Mouse (Mus musculus): ENCODE measurements at regions not wholly inside any gene's neighbourhood (a gene's known extent, or its start where the extent isn't known, plus 50 kb on each side); places are given as distances from the start of the nearest gene placed in this dataset.
A peak's percentile ranks its signal among the peaks of the same experiment; 100 is the strongest.

DNA sequence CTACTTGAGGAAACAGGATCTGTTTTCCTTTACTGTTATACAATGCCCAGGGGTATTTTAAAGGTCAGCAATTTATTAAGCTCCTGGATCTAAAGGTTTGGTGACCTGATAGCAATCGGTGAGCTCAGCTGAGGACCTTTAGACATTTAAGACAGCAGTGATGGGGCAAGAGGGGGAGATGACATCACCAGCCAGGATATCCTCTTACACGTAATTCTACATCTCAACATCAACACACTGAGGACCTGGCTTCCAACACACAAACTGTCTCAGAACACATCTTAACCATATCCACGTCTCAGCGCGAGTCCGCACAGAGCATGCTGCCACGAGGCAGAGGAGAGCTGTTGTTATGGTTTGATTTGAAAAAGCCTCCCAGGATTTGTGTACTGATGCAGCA lies 69.2 kb downstream of the Nhlrc3 start:
- no peaks in the 10 kb centered on the region for H3K27me3 ChIP-seq
- H3K36me3 ChIP-seq, result no peaks in the 10 kb centered on the region
- no peak overlapping the region for H3K4me2 ChIP-seq
- H3K9me3 ChIP-seq, result no peaks in the 10 kb centered on the region
- no peak overlapping the region for H3K27ac ChIP-seq
- no peak overlapping the region for H3K9ac ChIP-seq
- ATAC-seq (ENCODE audit: insufficient number of reproducible peaks, low FRiP score, low TSS enrichment, low read depth), result no peak
- 50% methylated on average over 7 of the region's 7 CpGs for WGBS
- H3K4me1 ChIP-seq, result 0 out of 2 replicates have a peak, but pooled peaks cover 2% of the 10 kb centered on the region
- no peak overlapping the region for H3K4me3 ChIP-seq

DNA sequence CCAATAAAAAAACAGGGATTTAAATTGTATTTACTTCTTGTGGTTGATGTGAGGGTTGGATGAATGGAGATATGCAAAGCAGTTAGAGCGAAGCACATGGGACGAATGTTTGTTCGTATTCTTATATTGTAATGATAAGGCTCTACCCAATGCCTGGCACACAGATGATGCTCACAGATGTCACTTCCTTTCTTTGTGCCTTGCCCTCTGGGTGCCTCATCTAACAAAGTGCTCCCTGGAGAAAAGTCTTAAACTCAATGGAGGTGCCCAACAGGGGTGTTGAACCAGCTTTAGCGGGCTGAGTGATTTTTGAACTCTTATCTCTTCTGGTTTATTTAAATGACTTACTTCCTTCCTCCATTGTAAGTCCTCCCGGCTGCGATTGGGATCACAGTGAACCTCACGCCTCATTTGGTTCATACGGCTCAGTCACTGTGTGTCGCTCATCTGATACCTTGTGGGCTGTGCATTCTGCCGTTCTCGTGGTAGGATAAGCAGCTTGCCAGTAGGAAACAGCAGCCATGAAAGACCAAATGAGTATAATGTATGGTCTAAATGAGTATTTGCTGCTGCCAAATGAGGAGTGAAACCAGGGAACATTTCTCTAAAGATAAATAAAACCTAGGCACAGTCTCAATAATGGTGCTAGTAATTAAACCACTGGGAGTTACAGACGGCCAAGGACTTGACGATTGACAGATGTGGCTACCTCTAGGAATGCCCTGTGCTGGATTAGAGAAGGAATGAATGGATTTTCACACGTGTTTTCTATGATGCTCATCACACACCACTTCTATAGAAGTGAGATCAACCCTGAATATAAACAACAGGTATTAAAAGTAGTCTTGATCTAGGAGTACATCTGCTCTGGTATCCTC lies 81.2 kb downstream of the Nhlrc3 start:
- H3K36me3 ChIP-seq, result no peaks in the 10 kb centered on the region
- no peak for ATAC-seq (ENCODE audit: insufficient number of reproducible peaks, low FRiP score, low TSS enrichment, low read depth)
- H3K4me3 ChIP-seq, result no peak overlapping the region
- H3K4me2 ChIP-seq, result no peak overlapping the region
- no peak overlapping the region for H3K27ac ChIP-seq
- WGBS, result 50% methylated on average over 14 of the region's 14 CpGs
- H3K9ac ChIP-seq, result no peak overlapping the region
- no peaks in the 10 kb centered on the region for H3K27me3 ChIP-seq
- peaks cover 18% of the 10 kb centered on the region for H3K4me1 ChIP-seq
- H3K9me3 ChIP-seq, result no peaks in the 10 kb centered on the region

DNA sequence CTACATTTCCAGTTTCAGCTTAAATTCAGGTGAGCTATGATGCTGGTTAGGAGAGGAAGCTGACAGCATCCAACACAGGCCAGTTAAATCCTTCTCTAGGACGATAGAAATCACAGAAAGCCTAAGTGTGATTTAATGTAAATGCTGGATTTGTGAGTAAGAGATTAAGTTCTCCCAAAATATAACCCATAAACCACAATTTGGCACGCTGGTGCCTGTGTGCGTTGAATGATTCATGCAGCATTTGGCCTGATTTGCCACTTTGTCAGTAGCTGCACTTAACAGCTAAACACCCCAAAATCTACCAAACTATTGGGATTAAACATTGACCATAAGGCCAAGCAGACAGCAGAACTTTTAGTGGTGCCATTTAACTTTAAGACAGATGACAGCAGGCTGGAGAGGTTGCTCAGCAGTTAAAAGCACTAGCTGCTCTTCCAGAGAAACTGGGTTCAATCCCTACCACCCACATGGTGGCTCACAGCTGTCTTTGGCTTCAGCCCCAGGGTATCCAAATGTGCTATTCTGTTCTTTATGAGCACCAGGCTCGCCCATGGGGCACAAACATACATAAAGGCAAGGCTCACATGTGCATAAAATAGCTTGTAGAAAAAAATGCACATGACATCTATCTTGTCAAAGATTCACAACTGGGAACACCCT lies 83.5 kb downstream of the Nhlrc3 start:
- H3K36me3 ChIP-seq, result no peaks in the 10 kb centered on the region
- 42% methylated on average over 4 of the region's 4 CpGs for WGBS
- no peaks in the 10 kb centered on the region for H3K9me3 ChIP-seq
- no peak for ATAC-seq (ENCODE audit: insufficient number of reproducible peaks, low FRiP score, low TSS enrichment, low read depth)
- H3K4me2 ChIP-seq, result no peak overlapping the region
- H3K9ac ChIP-seq, result no peak overlapping the region
- no peak overlapping the region for H3K27ac ChIP-seq
- peaks cover 19% of the 10 kb centered on the region for H3K4me1 ChIP-seq
- no peak overlapping the region for H3K4me3 ChIP-seq
- H3K27me3 ChIP-seq, result no peaks in the 10 kb centered on the region

DNA sequence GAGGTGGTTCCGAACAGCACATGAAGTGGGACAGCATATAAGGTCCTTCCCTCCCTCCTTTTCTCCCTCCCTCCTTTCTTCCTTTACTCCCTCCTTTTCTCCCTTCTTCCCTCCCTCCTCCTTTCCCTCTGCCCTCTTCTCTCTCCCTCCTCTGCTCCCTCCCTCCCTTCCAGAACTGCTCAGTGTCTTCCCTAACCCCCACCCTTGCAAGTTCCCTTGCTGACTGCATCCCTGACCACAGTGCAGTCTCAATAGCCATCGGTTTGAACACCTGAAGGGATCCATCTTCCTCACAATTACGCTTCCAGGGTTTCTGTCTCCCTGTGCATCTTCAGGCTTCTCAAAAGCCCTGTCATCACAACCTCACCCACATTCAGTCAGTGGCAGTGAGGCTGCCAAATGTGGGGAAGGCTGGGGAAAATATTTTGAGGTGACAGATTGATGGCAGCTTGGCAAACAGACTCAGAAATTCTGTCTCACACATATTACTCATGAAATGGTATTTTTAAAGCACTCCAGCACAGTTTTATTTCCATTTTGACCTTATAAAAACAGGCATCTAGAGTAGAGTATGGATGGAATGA lies 86.2 kb downstream of the Nhlrc3 start:
- Histone ChIP-seq H3K4me3 (no peak overlapping the region), H3K36me3 (no peaks in the 10 kb centered on the region), H3K27me3 (no peaks in the 10 kb centered on the region), H3K4me1 (peaks cover 26% of the 10 kb centered on the region), H3K4me2 (no peak overlapping the region), H3K27ac (peak overlapping the region; percentile 63; the same call in 1 of the 2 replicates), H3K9ac (no peak overlapping the region), H3K9me3 (no peaks in the 10 kb centered on the region)
- peak; percentile 26; the same call in 1 of the 2 replicates for ATAC-seq (ENCODE audit: insufficient number of reproducible peaks, low FRiP score, low TSS enrichment, low read depth)
- 72% methylated on average over 3 of the region's 3 CpGs for WGBS

DNA sequence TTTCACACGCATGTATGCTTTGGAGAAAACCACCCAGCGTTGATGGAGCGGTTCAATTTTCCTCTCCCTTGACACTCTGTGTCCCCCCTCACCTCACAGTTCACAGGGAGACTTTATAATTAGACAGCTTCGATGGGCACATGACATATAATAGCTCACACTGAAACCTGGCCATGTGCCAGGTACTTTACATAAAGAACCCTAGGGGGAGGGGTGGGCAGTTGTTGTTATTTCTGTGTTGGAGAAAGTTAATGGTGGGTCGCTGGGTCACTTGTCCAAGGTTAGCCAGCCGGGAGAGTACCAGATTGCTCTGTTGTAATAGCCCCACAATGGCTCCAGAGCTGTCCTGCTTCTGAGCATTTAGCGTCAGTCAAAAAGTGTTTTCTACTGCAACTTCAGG lies 90.2 kb downstream of the Nhlrc3 start:
- Histone ChIP-seq H3K36me3 (no peaks in the 10 kb centered on the region), H3K27ac (0 out of 2 replicates have a peak overlapping the region, but pooled peaks have one; percentile 50), H3K9ac (no peak overlapping the region), H3K4me2 (no peak overlapping the region), H3K4me3 (no peak overlapping the region), H3K9me3 (peaks cover 4% of the 10 kb centered on the region; the same call in 1 of the 2 replicates), H3K4me1 (peaks cover 17% of the 10 kb centered on the region), H3K27me3 (no peaks in the 10 kb centered on the region)
- 49% methylated on average over 7 of the region's 7 CpGs for WGBS
- ATAC-seq (ENCODE audit: insufficient number of reproducible peaks, low FRiP score, low TSS enrichment, low read depth), result no peak

DNA sequence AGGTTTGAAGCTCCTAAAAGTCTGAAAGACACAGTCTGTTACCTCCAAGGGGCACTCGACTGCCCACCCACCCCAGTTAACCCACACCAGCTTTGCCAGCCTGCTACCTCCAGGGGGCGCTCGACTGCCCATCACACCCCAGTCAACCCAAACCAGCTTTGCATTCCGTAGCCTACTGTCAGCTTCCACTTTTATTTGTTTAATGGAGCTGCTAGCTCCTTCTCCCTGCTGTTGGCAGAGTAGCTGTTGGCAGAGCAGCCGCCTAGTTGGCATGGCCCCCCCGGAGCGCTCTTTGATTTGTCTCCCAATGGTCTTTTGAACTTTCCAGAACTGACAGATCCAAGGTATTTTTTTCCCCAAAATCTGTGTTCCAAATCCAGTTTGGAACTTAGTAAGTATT lies 91.2 kb downstream of the Nhlrc3 start:
- Histone ChIP-seq H3K4me2 (no peak overlapping the region), H3K36me3 (no peaks in the 10 kb centered on the region), H3K9ac (no peak overlapping the region), H3K27me3 (no peaks in the 10 kb centered on the region), H3K27ac (no peak overlapping the region), H3K4me3 (no peak overlapping the region), H3K4me1 (peaks cover 10% of the 10 kb centered on the region), H3K9me3 (peaks cover 4% of the 10 kb centered on the region; the same call in 1 of the 2 replicates)
- WGBS, result 66% methylated on average over 7 of the region's 7 CpGs
- ATAC-seq (ENCODE audit: insufficient number of reproducible peaks, low FRiP score, low TSS enrichment, low read depth), result no peak

DNA sequence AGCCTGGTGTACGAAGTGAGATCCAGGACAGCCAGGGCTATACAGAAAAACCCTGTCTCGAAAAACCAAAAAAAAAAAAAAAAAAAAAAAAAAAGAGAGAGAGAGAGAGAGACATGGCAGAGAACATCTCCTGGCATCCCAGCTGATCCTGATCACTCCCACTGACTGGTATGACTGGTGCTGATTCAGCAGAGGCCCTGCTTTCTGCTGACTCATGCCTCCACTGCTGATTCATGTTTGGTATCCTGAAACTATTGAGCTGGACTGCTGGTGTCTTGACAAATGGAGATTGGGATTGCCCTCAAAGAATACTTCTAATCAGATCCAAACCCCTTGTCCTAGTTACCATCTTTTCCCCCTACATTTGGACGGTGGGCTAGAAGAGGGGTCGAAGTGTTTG lies 101.9 kb downstream of the Nhlrc3 start:
- ATAC-seq (ENCODE audit: insufficient number of reproducible peaks, low FRiP score, low TSS enrichment, low read depth), result no peak
- H3K27ac ChIP-seq, result no peak overlapping the region
- no peaks in the 10 kb centered on the region for H3K27me3 ChIP-seq
- 86% methylated on average over 4 of the region's 4 CpGs for WGBS
- no peak overlapping the region for H3K4me2 ChIP-seq
- H3K9ac ChIP-seq, result no peak overlapping the region
- no peaks in the 10 kb centered on the region for H3K4me1 ChIP-seq
- no peak overlapping the region for H3K4me3 ChIP-seq
- H3K36me3 ChIP-seq, result no peaks in the 10 kb centered on the region
- H3K9me3 ChIP-seq, result no peaks in the 10 kb centered on the region

DNA sequence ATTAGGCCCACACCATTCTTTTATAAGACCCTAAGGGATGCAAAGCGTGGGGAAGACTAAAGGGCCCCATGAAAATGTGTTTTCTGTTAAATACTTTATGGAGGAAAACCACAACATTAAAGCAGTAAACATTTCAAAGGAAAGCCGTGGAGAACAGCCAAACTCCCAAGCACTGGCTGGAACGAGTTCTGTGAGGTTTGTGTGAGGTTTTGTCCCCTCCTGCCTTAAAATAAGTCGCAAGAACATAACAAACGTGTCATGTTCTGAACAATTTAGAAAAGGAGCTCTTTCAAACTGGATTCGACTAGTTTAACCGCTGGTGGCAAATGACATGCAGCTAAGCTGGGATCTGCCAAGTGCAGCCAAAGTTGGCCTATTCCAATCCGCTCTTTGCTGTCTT lies 109.4 kb downstream of the Nhlrc3 start:
- ATAC-seq (ENCODE audit: insufficient number of reproducible peaks, low FRiP score, low TSS enrichment, low read depth), result 0 out of 2 replicates have a peak, but pooled peaks have one; percentile 35

DNA sequence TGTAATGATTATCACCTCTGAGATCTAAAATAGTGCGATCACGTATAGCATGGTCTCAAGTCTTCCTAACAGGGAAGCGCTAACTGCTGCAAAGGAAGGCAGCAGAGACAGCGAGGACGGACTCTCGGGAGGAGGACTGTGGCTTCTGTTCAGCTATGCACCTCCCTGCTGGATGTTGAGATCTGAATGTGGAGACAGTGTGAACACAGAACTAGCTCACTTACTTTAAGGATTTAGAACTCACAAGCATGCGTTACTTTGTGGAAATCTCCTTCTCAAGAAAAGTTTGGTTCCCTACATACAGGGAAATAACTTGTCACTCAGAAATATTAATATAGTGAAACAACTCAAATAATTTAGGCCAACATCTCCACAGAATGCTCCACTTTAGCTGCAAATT lies 109.8 kb downstream of the Nhlrc3 start:
- no peak overlapping the region for H3K9ac ChIP-seq
- no peaks in the 10 kb centered on the region for H3K36me3 ChIP-seq
- peak overlapping the region; percentile 71 for H3K27ac ChIP-seq
- H3K4me2 ChIP-seq, result no peak overlapping the region
- peaks cover 11% of the 10 kb centered on the region; the same call in 1 of the 2 replicates for H3K4me1 ChIP-seq
- 39% methylated on average over 7 of the region's 7 CpGs for WGBS
- H3K9me3 ChIP-seq, result no peaks in the 10 kb centered on the region
- H3K27me3 ChIP-seq, result no peaks in the 10 kb centered on the region
- no peak for ATAC-seq (ENCODE audit: insufficient number of reproducible peaks, low FRiP score, low TSS enrichment, low read depth)
- H3K4me3 ChIP-seq, result no peak overlapping the region

More for the DNA sequence above, 109.4 kb downstream of the Nhlrc3 start:
- Histone ChIP-seq H3K9me3 (no peaks in the 10 kb centered on the region), H3K4me2 (no peak overlapping the region), H3K27ac (peak overlapping the region; percentile 71), H3K4me1 (peaks cover 11% of the 10 kb centered on the region; the same call in 1 of the 2 replicates), H3K36me3 (no peaks in the 10 kb centered on the region), H3K4me3 (no peak overlapping the region), H3K9ac (no peak overlapping the region), H3K27me3 (no peaks in the 10 kb centered on the region)
- WGBS, result 18% methylated on average over 8 of the region's 8 CpGs

DNA sequence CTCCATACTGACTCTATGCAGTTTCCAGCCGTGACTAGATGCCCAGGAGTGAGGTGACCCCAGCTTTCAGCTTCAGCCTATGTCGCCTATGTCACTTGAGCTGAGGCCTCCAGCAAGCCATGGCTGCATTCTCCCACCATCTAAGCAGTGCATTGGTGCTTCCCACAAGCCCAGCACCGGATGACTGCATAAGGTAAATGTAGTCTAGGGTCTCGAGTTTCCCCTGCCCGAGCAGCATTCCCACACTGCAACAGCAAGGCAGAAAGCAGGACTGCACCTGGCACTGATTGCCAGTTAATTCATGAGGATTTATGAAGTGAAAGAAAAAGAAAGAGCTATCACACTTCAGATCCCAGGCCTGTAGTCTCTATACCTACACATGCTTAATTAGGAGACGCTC lies 119.5 kb downstream of the Nhlrc3 start:
- Histone ChIP-seq H3K27ac (no peak overlapping the region), H3K4me1 (peaks cover 6% of the 10 kb centered on the region; the same call in 1 of the 2 replicates)

DNA sequence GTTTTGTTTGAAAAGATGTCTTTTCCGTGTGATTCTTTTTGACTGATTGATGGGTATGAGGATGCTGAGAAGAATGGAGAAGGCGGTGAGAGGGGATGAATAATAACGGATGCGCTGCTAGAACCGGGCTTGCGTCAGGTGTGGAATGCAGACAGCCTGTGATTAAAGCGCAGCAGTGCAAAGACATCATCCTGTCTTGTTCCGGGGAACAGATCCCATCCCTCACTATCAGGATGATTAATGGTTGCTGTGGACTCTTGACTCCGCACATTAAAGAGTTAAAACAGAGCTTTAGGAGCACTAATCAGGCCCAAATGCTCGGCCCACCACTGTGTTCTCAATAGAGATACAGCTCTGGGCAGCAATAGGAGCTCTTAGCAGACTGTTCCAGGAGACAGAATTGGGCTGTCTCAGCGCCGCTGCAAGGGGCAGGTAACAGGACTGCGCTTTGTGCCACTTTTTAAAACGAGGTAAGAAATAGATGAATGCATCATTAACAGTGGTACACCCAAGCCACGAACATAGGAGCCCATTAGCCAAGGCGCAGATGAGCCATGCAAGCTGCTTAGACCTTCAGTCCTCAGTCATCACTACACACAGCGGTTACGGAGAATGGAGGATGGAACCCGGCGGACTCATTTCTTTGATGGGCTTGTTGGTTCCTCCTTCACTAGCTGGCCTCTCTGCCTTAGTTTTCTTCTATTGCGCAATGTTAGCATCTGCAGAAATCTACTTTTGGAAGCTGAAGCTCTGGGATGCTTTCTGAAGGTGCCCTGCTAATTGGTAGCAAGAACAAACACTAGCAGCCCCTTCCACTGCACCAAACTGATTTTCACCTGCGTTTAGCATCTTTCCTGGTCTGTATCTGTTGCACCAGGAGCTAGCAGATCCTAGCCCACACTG lies 121.6 kb downstream of the Nhlrc3 start:
- H3K27ac ChIP-seq, result no peak overlapping the region
- WGBS, result 40% methylated on average over 22 of the region's 22 CpGs
- no peaks in the 10 kb centered on the region for H3K9me3 ChIP-seq
- no peak overlapping the region for H3K4me3 ChIP-seq
- peaks cover 6% of the 10 kb centered on the region; the same call in 1 of the 2 replicates for H3K27me3 ChIP-seq
- ATAC-seq (ENCODE audit: insufficient number of reproducible peaks, low FRiP score, low TSS enrichment, low read depth), result no peak
- no peaks in the 10 kb centered on the region for H3K36me3 ChIP-seq
- no peak overlapping the region for H3K4me2 ChIP-seq
- H3K4me1 ChIP-seq, result peaks cover 6% of the 10 kb centered on the region; the same call in 1 of the 2 replicates
- no peak overlapping the region for H3K9ac ChIP-seq

More for the DNA sequence above, 119.5 kb downstream of the Nhlrc3 start:
- WGBS, result 43% methylated on average over 6 of the region's 6 CpGs
- no peak overlapping the region for H3K9ac ChIP-seq
- no peaks in the 10 kb centered on the region for H3K36me3 ChIP-seq
- peaks cover 8% of the 10 kb centered on the region; the same call in 1 of the 2 replicates for H3K27me3 ChIP-seq
- no peaks in the 10 kb centered on the region for H3K9me3 ChIP-seq
- H3K4me3 ChIP-seq, result no peak overlapping the region
- no peak overlapping the region for H3K4me2 ChIP-seq
- no peak for ATAC-seq (ENCODE audit: insufficient number of reproducible peaks, low FRiP score, low TSS enrichment, low read depth)

Measured in limb, embryonic 15.5 days (tissue).